Mouse (Mus musculus): ENCODE measurements at regions not wholly inside any gene's neighbourhood (a gene's known extent, or its start where the extent isn't known, plus 50 kb on each side); places are given as distances from the start of the nearest gene placed in this dataset.
A peak's percentile ranks its signal among the peaks of the same experiment; 100 is the strongest.

DNA sequence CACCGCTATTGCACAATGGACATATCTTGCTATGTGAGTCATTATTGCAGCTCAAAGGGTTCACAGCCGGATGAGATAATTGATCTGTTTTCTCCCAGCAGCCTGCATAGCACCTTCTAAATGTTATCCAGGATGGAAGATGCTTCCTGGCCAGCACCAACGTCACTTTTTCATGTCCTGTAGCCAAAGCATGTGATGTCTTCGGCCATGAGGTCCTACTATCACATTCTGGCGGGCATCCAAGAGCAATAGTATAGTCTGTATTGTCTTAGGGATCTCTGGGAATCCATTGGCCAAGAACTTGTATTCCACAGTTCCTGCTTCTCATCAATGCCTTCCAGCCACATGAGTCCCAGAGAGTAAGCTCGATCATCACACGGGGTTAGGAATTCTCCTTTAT, 70.6 kb downstream of the Npy start:
- H3K36me3 ChIP-seq, result no peaks in the 10 kb centered on the region
- ATAC-seq (replicated peaks; ENCODE audit: insufficient number of reproducible peaks, insufficient read depth, low FRiP score, low read depth), result no peak; the same call in 1 of the 2 replicates
- H3K27me3 ChIP-seq, result no peaks in the 10 kb centered on the region
- H3K4me3 ChIP-seq, result no peak overlapping the region
- no peak overlapping the region for H3K9ac ChIP-seq
- peaks cover 4% of the 10 kb centered on the region; the same call in 1 of the 2 replicates for H3K9me3 ChIP-seq (replicated peaks)
- no peak overlapping the region for H3K27ac ChIP-seq
- no peak overlapping the region for H3K4me2 ChIP-seq
- 59% methylated on average over 7 of the region's 7 CpGs for WGBS
- no peaks in the 10 kb centered on the region for H3K4me1 ChIP-seq (replicated peaks)

DNA sequence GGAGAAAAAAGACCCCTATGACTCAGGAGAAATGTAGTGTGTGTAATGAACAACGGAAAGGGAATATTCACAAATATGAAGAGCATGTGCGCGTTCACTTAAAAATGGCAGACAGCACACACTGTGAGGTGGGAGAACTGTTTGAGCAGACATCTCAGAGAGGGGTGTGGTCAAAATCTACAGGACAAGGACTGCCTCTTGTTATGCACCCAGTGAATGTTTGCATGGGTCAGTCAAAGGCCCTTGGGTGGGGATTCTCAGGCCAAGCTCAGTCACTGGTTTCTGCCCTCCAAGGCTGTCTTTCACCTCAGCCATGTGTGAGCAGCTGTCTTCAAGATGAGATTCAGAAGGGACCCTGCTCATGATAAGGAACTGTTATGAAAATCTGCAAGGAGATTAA, 76.6 kb downstream of the Npy start:
- Histone ChIP-seq H3K9me3 (replicated peaks) (peaks cover 4% of the 10 kb centered on the region; the same call in 1 of the 2 replicates), H3K27ac (no peak overlapping the region), H3K4me1 (replicated peaks) (no peaks in the 10 kb centered on the region), H3K4me3 (no peak overlapping the region), H3K36me3 (no peaks in the 10 kb centered on the region), H3K9ac (no peak overlapping the region), H3K4me2 (no peak overlapping the region), H3K27me3 (no peaks in the 10 kb centered on the region)
- WGBS, result 92% methylated on average over 3 of the region's 3 CpGs
- ATAC-seq (replicated peaks; ENCODE audit: insufficient number of reproducible peaks, insufficient read depth, low FRiP score, low read depth), result no peak

DNA sequence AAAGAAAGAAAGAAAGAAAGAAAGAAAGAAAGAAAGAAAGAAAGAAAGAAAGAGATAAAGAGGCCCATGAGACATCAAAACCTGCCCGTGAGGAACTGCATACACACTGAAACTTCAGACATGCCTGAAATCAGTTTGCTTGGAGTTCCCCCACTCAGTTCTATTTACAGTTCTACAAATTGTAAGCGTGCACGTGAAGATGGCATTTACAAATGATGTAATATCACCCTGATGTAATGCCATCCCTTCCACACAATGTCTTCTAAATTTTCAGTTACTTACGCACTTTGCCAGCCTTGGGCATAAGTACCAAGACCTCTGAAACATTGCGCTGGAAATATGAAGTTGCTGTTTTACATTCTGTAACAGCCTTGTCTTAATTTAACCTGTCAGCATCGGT, 79.0 kb downstream of the Npy start:
- H3K27me3 ChIP-seq, result no peaks in the 10 kb centered on the region
- WGBS, result 74% methylated on average over 6 of the region's 6 CpGs
- H3K9ac ChIP-seq, result no peak overlapping the region
- ATAC-seq (replicated peaks; ENCODE audit: insufficient number of reproducible peaks, insufficient read depth, low FRiP score, low read depth), result no peak
- no peak overlapping the region for H3K27ac ChIP-seq
- H3K9me3 ChIP-seq (replicated peaks), result no peaks in the 10 kb centered on the region
- H3K4me2 ChIP-seq, result no peak overlapping the region
- H3K4me3 ChIP-seq, result no peak overlapping the region
- no peaks in the 10 kb centered on the region for H3K36me3 ChIP-seq
- no peaks in the 10 kb centered on the region for H3K4me1 ChIP-seq (replicated peaks)

DNA sequence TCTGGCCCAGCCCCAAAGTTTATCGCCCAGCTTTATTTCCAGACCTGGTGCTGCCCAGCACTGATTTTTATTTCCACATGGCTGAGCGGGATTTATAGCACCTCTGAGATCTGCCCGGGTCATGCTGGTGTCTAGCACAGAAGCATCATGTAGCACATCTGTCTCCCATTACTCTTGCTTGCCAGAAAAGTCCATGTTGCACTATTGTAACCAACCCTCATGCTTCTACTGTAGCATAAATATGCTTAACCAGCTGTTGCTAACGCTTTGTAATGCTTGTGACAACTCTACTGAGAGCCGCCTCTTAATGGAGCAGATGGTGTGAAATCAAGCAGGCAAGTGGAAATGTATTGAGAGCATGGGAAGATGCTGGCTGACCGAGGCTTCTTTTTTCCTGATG, 81.5 kb downstream of the Npy start:
- H3K4me2 ChIP-seq, result no peak overlapping the region
- H3K9ac ChIP-seq, result no peak overlapping the region
- no peaks in the 10 kb centered on the region for H3K4me1 ChIP-seq (replicated peaks)
- H3K27ac ChIP-seq, result no peak overlapping the region
- H3K27me3 ChIP-seq, result no peaks in the 10 kb centered on the region
- ATAC-seq (replicated peaks; ENCODE audit: insufficient number of reproducible peaks, insufficient read depth, low FRiP score, low read depth), result no peak
- no peak overlapping the region for H3K4me3 ChIP-seq
- no peaks in the 10 kb centered on the region for H3K9me3 ChIP-seq (replicated peaks)
- H3K36me3 ChIP-seq, result no peaks in the 10 kb centered on the region
- 77% methylated on average over 6 of the region's 6 CpGs for WGBS

DNA sequence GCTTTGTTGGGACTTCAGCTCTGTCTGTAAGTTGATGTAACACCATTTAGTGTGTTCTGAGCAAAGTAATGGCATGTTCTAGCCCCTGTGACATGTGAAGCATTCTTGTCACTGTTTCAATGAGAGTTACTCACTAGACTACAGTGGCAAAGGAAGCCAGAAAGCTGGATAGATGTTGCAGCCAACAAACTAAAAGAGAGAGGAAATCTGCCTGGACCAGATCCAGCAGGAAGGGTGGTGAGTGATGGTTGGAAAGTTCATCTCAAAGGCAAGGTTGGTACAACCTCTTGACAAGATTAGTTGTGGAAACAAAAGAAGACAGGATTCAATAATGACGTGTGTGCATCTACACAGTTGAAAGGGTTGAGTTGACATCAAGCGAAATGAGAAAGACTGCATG, 83.9 kb downstream of the Npy start:
- Histone ChIP-seq H3K4me3 (no peak overlapping the region), H3K9ac (no peak overlapping the region), H3K9me3 (replicated peaks) (no peaks in the 10 kb centered on the region), H3K27ac (no peak overlapping the region), H3K4me2 (no peak overlapping the region), H3K36me3 (no peaks in the 10 kb centered on the region), H3K4me1 (replicated peaks) (no peaks in the 10 kb centered on the region), H3K27me3 (no peaks in the 10 kb centered on the region)
- 53% methylated on average over 2 of the region's 2 CpGs for whole genome bisulfite sequencing
- no peak for ATAC-seq (replicated peaks; ENCODE audit: insufficient number of reproducible peaks, insufficient read depth, low FRiP score, low read depth)

DNA sequence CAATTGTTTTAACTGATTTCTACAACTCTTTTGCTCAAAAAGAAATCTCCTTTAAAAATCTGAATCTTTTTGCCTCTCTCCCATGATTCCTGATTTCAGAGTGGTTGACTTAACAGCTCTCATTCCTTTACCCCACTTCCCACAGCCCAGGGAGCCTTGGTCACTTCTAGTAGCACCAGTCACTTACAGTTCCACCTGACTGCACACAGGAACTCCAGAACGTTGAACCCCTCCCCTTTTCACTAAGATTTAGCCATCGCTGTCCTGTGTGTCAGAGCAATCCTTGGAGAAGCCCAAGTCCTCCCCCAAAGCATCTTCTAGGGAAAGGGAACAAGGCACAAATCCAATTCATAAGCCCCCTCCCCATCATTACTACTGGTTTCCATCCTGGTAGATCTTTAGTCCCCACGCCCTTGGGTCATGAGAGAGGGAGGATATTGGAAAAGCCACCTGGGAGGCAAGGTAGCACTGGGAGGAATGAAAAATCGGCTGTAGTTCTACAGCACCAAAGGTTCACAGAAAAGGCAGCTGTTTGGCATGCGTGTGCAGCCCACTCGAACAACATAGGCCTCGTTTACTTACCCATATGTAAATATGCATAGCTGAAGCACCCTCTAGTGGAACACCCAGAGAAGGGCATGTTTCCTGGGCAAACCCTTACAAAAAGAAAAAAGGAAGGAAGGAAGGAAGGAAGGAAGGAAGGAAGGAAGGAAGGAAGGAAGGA, 96.7 kb downstream of the Npy start:
- 43% methylated on average over 7 of the region's 7 CpGs for WGBS
- Histone ChIP-seq H3K4me2 (no peak overlapping the region), H3K9me3 (replicated peaks) (no peaks in the 10 kb centered on the region), H3K4me3 (no peak overlapping the region), H3K9ac (no peak overlapping the region), H3K36me3 (no peaks in the 10 kb centered on the region), H3K27me3 (no peaks in the 10 kb centered on the region), H3K4me1 (replicated peaks) (no peaks in the 10 kb centered on the region), H3K27ac (no peak overlapping the region)
- ATAC-seq (replicated peaks; ENCODE audit: insufficient number of reproducible peaks, insufficient read depth, low FRiP score, low read depth), result no peak

DNA sequence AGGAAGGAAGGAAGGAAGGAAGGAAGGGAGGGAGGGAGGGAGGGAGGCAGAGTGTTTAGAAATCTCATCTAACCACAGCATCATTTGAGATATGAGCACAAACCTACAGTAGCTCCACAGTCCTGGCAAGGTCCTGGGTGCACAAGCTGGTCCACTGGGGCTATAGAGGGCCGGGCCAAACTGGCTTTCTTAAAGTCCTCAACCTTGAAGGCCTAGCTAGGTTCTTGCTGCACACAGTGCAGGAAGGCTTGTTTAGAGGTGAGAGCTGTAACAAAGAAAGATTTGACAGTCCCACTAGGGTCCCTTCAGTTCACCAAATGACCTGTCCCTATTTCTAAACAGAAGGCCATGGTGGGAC, 97.3 kb downstream of the Npy start:
- no peaks in the 10 kb centered on the region for H3K9me3 ChIP-seq (replicated peaks)
- no peak for ATAC-seq (replicated peaks; ENCODE audit: insufficient number of reproducible peaks, insufficient read depth, low FRiP score, low read depth)
- 79% methylated on average over 1 of the region's 1 CpGs for WGBS
- H3K27ac ChIP-seq, result no peak overlapping the region
- H3K4me2 ChIP-seq, result no peak overlapping the region
- no peaks in the 10 kb centered on the region for H3K4me1 ChIP-seq (replicated peaks)
- no peaks in the 10 kb centered on the region for H3K27me3 ChIP-seq
- no peaks in the 10 kb centered on the region for H3K36me3 ChIP-seq
- no peak overlapping the region for H3K9ac ChIP-seq
- no peak overlapping the region for H3K4me3 ChIP-seq

DNA sequence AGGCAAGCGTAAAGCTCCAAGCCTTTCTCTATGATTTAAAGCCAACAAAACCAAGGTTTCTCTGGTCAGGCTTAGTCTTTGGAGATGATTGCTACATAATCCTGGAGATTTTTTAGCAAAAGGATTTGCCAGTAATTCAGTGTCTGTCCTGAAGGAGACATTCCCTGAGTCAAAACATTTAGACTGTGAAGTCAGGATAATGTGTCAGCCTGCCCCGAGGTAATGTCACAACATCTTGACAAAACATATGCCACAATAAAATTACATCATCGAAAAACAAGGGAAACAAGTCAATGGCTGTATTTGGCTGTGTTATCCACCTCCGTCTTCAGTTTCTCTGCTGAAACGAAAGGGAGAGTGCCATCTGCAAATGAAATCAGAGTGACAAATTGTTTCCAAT, 101.8 kb downstream of the Npy start:
- H3K4me3 ChIP-seq, result no peak overlapping the region
- WGBS, result 72% methylated on average over 5 of the region's 5 CpGs
- no peaks in the 10 kb centered on the region for H3K27me3 ChIP-seq

DNA sequence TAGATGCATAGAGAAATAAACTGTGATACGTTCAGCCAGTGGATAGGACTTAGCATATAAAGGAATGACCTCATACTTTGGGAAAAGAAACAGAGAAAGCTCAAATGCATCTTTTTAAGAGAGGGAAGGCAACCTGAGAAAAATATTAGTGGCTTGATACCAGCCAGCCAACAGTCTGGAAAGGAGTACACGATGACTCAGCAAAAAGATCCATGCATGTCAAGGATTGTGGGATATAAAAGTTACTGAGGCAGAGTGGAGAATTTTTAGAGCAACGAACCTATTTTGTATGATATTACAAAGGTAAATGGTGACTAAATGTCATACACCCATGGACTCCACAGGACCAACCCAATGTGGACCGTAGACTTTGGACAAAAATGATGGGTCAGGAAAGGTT, 105.6 kb downstream of the Npy start:
- Histone ChIP-seq H3K9ac (no peak overlapping the region), H3K4me3 (no peak overlapping the region), H3K36me3 (no peaks in the 10 kb centered on the region), H3K4me1 (replicated peaks) (no peaks in the 10 kb centered on the region), H3K27me3 (no peaks in the 10 kb centered on the region), H3K9me3 (replicated peaks) (no peaks in the 10 kb centered on the region), H3K27ac (no peak overlapping the region), H3K4me2 (no peak overlapping the region)
- 72% methylated on average over 4 of the region's 4 CpGs for WGBS
- ATAC-seq (replicated peaks; ENCODE audit: insufficient number of reproducible peaks, insufficient read depth, low FRiP score, low read depth), result no peak

More for the DNA sequence above, 101.8 kb downstream of the Npy start:
- Histone ChIP-seq H3K27ac (no peak overlapping the region), H3K9me3 (replicated peaks) (no peaks in the 10 kb centered on the region), H3K36me3 (no peaks in the 10 kb centered on the region), H3K4me1 (replicated peaks) (no peaks in the 10 kb centered on the region), H3K4me2 (no peak overlapping the region), H3K9ac (no peak overlapping the region)
- ATAC-seq (replicated peaks; ENCODE audit: insufficient number of reproducible peaks, insufficient read depth, low FRiP score, low read depth), result no peak

DNA sequence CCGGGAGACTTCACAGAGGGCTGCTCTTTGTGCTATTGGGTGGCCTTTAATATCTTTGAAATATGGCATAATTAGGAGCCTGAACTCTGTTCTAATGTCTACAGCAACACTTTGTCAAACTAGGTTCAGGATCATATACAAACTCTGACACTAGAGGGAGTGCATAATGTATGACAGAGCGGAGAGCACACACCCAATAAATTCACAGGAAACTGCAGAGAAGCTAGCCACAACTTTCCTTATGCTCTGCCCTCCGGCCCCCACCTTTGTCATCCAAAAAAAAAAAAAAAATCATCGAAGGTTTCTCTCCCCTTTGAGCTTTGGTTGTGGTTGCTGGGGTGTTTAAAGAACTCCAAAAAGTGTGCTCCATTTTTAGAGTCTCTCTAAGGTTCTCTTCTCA, 107.6 kb downstream of the Npy start:
- no peak overlapping the region for H3K4me3 ChIP-seq
- no peaks in the 10 kb centered on the region for H3K4me1 ChIP-seq (replicated peaks)
- H3K9me3 ChIP-seq (replicated peaks), result no peaks in the 10 kb centered on the region
- H3K36me3 ChIP-seq, result no peaks in the 10 kb centered on the region
- H3K27ac ChIP-seq, result no peak overlapping the region
- 34% methylated on average over 4 of the region's 4 CpGs for whole genome bisulfite sequencing
- no peak overlapping the region for H3K4me2 ChIP-seq
- ATAC-seq (replicated peaks; ENCODE audit: insufficient number of reproducible peaks, insufficient read depth, low FRiP score, low read depth), result 0 out of 2 replicates have a peak, but pooled peaks have one; percentile 43
- H3K27me3 ChIP-seq, result no peaks in the 10 kb centered on the region
- H3K9ac ChIP-seq, result no peak overlapping the region

DNA sequence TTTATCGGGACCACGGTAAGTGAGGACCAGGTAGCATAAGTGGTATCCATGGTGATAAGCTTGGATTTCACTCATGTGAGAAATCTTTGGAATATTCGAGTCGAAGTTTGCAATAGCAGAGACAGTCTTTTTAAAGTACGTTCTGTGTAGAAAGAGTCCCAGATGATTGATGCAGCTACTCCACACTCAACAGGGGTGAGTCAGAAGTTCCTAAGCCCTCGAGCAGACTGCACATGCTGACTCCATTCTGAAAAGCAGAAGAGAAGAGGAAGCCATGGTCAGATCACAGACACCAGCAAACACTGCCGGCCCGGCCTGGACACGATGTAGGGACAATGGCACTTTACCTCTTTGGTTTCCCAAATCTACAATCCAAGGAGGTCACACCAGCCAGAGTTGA, 120.6 kb downstream of the Npy start:
- Histone ChIP-seq H3K9me3 (replicated peaks) (no peaks in the 10 kb centered on the region), H3K9ac (no peak overlapping the region), H3K4me3 (no peak overlapping the region), H3K4me2 (no peak overlapping the region), H3K27ac (no peak overlapping the region), H3K4me1 (replicated peaks) (no peaks in the 10 kb centered on the region), H3K36me3 (no peaks in the 10 kb centered on the region), H3K27me3 (no peaks in the 10 kb centered on the region)
- ATAC-seq (replicated peaks; ENCODE audit: insufficient number of reproducible peaks, insufficient read depth, low FRiP score, low read depth), result no peak
- 80% methylated on average over 9 of the region's 9 CpGs for WGBS

DNA sequence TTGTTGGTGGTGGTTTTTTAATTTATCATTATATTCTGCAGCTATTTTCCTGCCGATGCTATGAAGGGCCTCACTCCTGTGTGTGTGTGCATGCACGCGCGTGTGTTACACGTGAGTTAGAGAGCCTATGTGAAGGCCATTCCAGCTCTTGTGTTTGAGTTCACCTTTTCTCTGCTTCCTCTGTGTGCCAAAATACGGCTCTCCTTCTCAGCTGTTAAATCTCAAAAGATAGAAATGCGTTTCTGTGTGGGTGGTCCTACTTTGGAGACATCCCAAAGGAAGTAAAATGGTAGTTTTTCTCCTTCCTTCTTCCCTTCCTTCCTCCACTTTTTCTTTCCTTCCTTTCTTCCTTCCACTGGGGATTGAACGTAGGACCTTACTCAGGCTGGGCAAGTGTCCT, 136.4 kb downstream of the Npy start:
- H3K4me2 ChIP-seq, result no peak overlapping the region

More for the DNA sequence above, 136.4 kb downstream of the Npy start:
- Histone ChIP-seq H3K4me3 (no peak overlapping the region), H3K9me3 (replicated peaks) (no peaks in the 10 kb centered on the region), H3K36me3 (no peaks in the 10 kb centered on the region), H3K27me3 (no peaks in the 10 kb centered on the region), H3K9ac (no peak overlapping the region), H3K27ac (no peak overlapping the region), H3K4me1 (replicated peaks) (no peaks in the 10 kb centered on the region)
- 85% methylated on average over 8 of the region's 8 CpGs for WGBS
- no peak for ATAC-seq (replicated peaks; ENCODE audit: insufficient number of reproducible peaks, insufficient read depth, low FRiP score, low read depth)
